Mouse (Mus musculus): Measurements from ENCODE around the gene Csrp2.

The Csrp2 gene

GRCm38 (mm10) chr10:110931161-110931912, 11.7 kb downstream of the Csrp2 start:
- no peak for DNase-seq (ENCODE audit: low read depth)

DNA sequence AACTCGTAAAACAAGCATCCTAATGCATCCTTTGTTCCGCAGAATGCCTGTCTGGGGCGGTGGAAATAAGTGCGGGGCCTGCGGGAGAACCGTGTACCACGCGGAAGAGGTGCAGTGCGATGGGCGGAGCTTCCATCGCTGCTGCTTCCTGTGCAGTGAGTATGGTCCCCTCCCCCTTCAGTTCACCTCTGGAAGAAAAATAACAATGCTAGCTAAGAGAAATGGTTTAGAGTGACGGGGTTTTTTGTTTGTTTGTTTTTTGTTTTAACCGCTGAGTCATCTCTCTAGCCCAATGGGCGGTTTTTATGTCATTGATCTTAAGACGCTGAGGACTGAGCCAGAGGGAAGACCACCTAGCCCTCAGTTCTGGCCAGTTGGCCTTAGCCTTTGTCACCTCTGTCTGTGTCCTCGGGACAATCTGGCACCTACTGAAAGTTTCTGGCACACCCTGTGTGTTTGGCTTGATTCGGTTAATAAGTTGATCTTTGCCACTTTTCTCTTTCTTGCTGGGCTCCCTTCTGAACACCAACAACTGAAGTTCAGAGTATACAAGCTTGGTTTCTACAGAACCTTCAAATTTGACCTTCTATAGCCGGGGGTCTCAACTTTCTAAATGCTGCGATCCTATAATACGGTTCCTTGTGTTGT, 12.4 kb downstream of the Csrp2 start:
- no peak for DNase-seq (ENCODE audit: low read depth)

DNA sequence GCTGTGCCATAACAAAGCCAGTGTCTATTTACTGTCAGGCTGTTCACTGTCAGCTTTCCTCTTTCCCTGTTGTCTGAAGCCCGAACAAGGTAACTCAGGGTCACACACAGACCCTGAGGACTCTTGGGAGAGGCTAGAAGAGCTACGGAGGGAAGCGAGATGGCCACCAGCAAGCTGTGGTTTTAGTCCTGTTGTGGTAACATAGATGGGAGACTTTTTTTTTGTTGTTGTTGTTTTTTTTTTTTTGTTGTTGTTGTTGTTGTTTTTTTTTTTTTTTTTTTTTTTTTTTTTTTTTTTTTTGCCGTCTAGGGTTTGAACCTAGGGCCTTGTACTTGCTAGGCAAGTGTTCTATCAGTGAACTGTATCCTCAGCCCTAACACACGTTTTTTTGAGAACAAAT, 14.0 kb downstream of the Csrp2 start:
- no peak for DNase-seq (ENCODE audit: low read depth)

- DNase-seq (ENCODE audit: low read depth): no peak
Measured at GRCm38 (mm10) chr10:110935081-110935480, 15.5 kb downstream of the Csrp2 start.

DNA sequence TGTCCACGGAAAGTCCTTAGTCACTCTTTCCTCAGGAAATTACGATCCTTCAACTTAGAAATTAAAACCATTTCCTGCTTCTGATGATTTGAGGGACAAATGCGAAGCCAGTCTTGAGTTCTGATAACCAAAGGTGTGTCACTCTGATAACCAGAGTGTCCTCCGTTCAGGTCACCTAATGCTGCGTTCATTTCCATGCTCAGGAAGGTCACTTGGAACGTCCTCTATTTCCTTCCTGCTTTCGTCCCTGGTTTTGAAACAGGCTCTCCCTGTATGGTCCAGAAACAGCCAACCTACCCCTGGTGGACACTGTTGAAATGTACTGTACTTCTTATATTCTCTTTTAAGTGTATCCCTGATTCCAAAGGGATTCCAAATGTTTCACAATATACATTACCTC, 16.1 kb downstream of the Csrp2 start:
- no peak for DNase-seq (ENCODE audit: low read depth)

- no peak for DNase-seq (ENCODE audit: low read depth)
Measured at GRCm38 (mm10) chr10:110938361-110938760, 18.8 kb downstream of the Csrp2 start.

DNA sequence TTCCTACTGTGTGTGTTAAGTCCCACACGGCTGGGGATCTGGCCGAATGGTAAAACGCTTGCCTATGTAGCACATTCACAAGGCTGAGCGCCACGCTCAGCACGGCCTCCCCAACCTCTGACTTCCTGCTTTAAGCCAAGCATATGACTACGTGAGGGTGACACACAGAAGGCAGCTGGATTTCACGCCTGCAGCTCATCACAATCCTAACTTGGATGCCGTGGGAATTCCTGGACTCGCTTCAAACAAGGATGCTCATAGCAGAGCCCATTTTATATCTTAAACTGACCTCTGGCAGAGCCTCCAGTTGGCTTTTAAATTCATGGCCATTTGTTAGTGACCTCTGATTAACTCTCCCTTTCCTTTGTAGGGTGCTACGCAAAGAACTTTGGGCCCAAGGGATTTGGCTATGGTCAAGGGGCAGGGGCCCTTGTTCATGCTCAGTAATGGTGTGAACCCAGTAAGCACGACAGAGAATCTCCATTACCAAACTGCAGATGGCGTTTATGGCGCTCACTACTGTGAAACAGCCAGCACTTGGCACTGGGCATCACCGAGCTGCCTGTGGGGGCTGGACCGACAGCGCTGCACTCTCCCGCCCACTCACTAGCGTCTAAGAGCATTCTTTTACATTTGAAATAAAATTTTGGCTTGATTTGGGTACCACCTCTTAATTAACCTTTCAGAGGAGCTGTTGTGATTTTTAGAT, 19.4 kb downstream of the Csrp2 start:
- no peak for DNase-seq (ENCODE audit: low read depth)

DNA sequence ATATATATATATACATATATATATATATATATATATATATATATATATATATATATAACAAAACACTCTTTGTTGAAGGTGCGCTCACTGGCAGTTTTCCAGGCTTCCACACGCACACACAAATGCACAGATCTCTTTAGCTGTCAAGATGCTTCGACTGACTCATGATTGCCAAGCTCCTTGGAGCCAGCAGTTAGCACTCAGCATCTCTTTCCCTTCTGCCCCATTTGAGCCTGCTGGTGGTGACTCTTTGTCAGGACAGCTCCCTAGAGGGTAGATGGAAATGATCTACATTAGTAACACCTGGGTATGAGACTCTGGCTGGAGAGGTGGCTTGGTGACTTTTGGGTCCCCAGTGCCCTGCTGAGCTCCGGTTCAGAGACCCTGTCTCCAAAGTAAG, 20.1 kb downstream of the Csrp2 start:
- no peak for DNase-seq (ENCODE audit: low read depth)

GRCm38 (mm10) chr10:110940740-110941398, 21.3 kb downstream of the Csrp2 start:
- DNase-seq (ENCODE audit: low read depth): no peak

- DNase-seq (ENCODE audit: low read depth): no peak
Measured at GRCm38 (mm10) chr10:110941968-110942367, 22.4 kb downstream of the Csrp2 start.

DNA sequence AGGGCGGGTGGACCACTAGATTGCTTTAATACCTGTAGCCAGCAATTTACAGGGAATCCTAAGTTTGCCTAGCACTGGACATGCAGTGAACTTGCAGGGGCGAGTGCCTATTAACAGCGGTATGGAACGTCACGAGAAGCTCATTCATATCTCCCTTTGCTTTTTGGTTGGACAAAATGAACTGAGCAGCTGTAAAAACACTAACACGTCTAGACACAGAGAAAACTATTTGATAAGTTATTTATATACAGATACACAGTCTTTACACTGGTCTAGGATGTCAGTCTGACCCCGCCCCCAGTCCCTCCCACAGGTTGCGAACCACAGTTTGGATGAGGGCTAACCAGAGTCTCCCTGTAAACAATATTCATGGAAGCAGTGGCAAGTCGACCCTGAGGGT, 23.2 kb downstream of the Csrp2 start:
- no peak for DNase-seq (ENCODE audit: low read depth)

DNA sequence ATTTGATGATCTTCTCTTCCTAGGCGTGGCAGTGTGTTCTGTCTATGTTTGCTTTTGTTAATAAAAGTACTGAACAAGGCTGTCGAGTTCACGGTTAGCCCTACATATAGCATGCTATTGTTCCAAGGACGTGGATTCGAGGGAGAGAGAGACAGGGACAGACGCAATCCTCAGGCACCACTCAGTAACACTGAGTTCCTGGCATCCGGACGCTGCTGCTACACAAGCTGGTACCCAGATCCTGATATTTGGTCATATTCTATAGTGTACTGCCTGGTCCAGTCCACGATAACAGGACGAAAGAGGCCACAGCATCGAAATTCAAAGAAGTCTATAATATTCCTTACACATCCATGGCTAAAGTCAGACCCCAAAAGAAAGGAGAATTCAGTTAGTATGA, 24.6 kb downstream of the Csrp2 start:
- DNase-seq (ENCODE audit: low read depth): no peak

- no peak for DNase-seq (ENCODE audit: low read depth)
Measured at GRCm38 (mm10) chr10:110945966-110946365, 26.4 kb downstream of the Csrp2 start.

DNA sequence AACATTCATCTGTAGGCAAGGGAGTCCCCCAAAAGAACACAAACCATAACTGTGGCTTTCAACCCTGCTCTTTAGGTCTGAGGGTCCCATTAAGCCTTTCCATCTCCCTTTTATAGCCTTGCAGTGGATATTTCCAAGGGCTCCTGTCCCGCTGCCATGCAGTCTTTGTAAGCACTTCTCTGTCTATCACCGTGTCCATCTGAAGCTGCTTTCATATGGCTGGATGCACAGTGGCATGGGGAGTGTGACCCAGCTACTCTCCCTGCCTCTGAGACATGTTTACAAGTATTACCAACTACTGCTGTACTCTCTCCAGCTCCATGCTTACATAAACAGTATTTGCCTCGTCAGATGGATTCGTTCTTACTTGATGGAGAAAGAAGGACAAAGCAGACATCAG, 28.0 kb downstream of the Csrp2 start:
- no peak for DNase-seq (ENCODE audit: low read depth)

GRCm38 (mm10) chr10:110951112-110951511, 31.5 kb downstream of the Csrp2 start:
- DNase-seq (ENCODE audit: low read depth): no peak

- DNase-seq (ENCODE audit: low read depth): no peak
Measured at GRCm38 (mm10) chr10:110951748-110952147, 32.2 kb downstream of the Csrp2 start.

GRCm38 (mm10) chr10:110952271-110952670, 32.7 kb downstream of the Csrp2 start:
- DNase-seq (ENCODE audit: low read depth): no peak

- no peak for DNase-seq (ENCODE audit: low read depth)
Measured at GRCm38 (mm10) chr10:110952937-110953451, 33.4 kb downstream of the Csrp2 start.

DNA sequence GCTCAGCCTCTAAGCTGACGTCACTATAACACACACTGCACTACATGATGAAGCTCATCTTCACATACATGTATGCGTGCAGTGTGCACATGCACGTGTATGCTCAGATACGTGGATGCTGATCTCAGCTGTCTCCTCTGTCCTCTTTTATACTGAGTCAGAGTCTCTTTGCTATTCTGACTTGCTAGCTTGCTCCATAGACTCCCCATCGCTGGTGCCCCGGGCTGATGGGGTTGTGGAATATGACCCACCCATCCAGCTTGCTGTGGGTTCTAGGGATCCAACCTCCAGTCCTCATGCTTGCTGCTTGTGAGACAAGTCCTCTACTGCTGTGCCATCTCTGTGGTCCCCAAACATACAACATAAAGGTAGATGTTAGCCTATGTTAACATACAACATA, 39.3 kb downstream of the Csrp2 start:
- DNase-seq (ENCODE audit: low read depth): no peak

- DNase-seq (ENCODE audit: low read depth): no peak
Measured at GRCm38 (mm10) chr10:110959781-110960180, 40.2 kb downstream of the Csrp2 start.

GRCm38 (mm10) chr10:110960841-110961240, 41.3 kb downstream of the Csrp2 start:
- no peak for DNase-seq (ENCODE audit: low read depth)

GRCm38 (mm10) chr10:110962172-110962571, 42.6 kb downstream of the Csrp2 start:
- DNase-seq (ENCODE audit: low read depth): no peak
